Mouse (Mus musculus) retina, embryonic 14.5 days (tissue): ENCODE measurements at regions not wholly inside any gene's neighbourhood (a gene's known extent, or its start where the extent isn't known, plus 50 kb on each side); places are given as distances from the start of the nearest gene placed in this dataset.
A peak's percentile ranks its signal among the peaks of the same experiment; 100 is the strongest.

Experiments used
- DNase-seq: peaks from one replicate; pipeline ENCODE4 v3.0.0-alpha.2; 2015; ENCODE audit warnings: low spot score

DNA sequence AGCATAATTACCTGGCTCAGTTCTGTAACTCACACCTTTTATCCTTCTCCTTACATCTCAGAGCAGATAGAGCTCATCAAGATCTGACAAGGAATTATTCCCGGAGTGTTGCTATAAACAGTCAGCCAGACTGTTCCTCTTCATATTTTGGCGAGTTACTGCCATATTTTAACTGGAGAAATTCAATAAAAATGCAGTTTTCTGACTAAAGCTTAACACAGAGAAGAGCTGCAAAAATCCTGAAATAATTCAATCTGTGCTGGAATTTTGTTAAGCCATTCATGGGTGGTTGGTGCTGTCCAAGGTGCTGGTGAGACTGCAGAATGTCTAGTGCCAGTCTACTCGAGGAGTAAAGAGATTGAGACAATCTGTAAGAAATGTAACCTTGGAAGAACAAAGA, 512.6 kb downstream of the Tm4sf1 start:
- DNase-seq, result peak; percentile 56

DNA sequence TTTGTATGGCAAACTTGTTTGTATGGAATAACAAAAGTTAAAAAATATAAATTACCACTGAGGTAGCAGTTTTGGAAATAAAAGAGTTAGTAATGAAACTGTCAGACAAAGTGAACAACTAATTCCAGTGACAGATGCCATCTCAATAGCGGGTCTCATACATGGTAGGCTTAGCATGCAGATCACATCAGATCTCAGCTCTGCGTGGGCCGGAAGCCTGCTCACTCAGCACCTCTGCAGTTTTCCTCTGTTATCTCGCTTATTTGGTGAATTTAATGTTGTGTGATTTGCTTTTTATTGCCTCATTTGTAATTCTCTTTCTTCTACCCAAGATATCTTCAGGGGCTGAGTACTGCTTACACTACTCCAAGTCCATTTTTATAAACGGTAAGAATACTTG, 527.9 kb downstream of the Tm4sf1 start:
- DNase-seq, result no peak

DNA sequence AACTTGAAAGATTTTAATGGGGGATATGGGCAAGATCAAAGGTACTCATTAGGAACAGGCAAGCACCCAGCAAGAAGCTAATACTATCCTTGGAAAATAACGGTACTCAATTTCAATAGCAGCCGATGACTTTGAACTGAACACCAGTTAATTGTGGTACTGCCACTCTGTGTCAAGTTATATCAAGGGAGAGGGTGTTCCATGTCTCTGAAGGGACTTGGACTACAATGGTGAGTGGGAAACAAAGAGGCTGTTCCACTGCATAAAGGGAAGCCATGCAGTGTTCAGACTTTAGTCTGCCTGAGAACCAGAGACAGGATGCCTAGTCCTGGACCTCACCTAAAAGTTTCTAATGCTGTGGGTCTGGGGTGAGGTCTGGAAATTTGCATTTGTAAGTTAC, 531.6 kb downstream of the Tm4sf1 start:
- DNase-seq, result peak; percentile 12

DNA sequence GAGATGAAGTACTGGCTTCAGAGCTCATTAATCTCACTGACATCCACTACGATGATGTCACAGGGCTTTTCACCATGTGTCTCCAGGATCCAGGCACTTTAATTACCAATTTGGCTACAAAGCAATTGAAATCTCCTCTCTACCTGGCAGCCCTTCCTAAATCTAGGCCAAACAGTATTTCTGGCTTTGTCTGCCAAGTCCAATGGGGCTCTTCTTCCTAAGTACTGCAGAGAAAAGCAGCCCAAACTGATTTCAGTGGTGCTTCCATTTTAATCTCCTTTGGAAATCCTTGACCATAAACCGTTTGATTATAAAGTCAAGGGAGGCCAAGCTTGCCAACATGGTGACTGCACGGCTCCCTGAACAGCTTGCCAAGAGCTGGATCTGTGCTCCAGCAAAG, 534.7 kb downstream of the Tm4sf1 start:
- DNase-seq, result no peak

DNA sequence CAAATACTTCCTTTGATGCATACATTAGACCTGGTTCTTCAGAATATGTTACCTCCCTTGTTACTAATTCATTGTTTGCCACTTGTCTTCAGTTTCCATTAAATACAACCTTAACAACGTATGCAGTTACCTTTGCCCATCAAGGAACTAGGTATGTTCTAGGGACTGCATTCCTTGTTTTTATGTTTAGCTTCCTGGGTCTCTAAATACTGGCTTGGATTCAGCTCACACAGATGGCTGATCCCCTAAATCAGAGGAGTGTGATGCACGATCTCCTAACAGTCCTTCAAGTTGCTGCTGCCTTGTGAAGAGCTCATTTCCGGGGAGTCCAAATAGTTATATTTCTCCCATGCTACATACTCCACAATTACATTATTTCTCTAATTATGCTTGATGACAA, 537.5 kb downstream of the Tm4sf1 start:
- DNase-seq, result no peak

DNA sequence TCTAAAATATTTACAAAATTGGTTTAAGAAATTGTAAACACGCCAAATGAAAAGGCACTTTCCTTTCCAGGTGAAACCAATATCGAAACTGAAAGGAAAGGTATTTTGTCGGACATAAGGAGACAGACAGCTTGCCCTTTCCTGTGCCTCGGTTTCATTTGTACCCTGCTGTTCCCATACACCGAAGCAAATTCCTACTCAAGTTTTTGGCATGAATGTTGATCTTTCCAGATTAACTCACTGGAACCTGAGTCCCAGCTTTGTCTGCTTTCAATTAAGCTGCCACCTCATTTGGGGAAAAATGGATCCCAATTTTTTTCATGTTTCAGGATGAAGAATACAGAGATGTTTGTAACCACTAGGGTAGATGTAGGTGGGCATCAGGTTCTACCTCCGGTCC, 537.9 kb downstream of the Tm4sf1 start:
- DNase-seq, result no peak

DNA sequence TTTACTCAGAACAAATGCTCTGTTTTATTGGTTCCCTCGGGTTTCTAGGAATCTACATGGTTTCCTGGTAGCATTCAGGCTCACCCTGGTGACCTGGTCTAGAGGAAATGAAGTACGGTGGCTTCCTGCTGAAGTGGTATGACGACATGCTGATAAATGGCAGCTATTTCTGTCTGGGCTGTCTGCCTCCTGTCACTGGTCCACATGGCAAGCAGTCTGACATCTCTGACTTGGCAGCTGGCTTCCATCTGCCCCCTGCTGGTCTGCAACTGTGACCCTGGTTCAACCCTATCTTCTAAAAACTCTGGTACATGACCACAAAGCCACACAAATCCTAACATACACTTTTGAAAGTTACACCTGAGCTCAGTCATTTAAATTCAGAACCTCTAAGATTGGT, 548.1 kb downstream of the Tm4sf1 start:
- DNase-seq, result peak; percentile 67

DNA sequence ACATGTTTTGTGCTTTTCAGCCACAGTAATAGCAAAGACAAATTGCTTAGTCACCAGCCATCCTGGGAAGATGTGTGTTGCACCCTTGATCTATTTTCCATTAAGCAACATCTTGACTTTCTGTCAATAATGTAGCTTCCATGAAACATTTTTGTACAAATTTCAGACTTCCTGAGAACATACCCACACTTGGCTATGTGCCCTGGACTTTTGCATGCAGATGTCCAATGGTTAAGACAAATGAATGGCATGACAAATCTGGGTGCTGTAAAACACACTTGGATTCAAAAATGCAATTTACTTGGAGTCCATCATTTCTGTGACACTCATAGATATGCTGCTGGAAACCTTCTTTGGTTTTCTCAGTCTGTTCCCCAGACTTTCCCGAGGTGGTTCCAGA, 549.9 kb downstream of the Tm4sf1 start:
- DNase-seq, result no peak

DNA sequence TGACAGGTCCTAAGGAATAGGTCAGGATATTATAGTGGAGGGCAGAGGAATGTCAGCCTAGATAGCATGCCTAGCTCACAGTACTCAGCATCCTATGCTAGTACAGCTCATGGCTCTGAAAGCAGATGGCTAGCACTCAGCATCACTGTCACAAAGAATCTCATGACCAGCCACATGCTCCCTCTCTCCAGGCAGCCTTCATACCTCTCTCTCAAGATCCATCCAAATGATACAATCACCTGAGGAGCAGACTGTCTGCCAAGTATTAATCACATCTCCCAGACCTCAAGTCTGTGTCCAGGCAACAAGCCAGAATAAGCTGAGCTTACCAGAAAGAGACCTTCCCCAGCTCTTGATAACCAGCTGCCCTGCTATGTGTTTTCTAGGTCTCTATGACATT, 557.4 kb upstream of the Nbea start:
- DNase-seq, result no peak

DNA sequence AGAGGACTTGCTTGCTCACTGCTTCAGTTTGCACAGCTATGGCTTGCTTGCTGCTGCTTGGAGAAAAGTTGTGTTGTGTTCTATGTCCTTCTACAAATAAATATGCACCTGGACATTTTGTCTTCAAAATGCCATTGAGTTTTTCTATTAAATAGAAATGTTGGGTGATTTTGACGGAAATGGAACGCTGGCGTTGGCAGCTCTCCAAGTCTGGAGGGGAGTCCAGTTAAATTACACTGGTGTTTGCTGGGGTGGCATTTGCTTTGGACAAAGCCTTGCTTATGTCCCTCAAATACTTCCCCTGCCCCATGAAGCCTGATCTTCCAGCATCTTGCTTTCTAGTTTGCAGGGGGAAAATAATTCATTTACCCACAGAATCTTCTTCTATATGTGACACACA, 556.0 kb upstream of the Nbea start:
- DNase-seq, result no peak

DNA sequence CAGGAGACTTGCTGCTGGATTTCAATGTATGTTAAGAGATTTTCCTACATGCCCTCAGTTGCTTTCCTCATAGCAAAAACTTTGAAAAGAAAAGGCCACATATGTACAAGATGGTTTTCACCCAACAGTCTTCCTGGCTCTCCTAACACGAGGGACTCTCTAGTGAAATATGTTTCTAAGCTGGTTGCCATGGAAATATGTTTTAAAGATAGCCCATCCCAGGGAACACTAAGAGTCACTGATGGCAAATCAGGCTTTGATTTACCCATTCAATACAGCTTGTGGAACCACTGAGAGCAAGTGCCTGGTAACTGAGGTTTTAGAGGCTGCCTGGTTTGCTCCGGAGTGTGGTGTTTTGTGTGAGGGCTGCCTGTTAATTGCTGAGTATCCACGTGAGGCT, 547.3 kb upstream of the Nbea start:
- DNase-seq, result no peak

DNA sequence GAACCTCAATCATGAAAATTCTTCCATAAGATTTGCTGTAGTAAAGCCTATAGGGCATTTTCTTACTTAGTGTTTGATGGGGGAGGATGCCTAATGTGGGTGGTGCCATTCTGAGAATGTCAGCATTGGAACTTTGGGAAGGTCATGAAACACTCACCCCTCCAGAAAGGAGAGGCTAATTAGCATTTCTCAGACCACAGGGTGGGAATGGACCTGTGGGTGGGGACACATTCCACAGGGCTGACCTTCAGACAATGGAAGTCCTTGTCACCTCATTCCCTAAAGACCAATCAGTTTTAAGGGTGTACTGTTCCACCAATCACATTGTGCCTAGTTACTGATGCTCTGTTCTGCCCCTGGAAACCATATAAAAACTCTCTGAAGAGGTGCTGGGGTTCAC, 541.5 kb upstream of the Nbea start:
- no peak for DNase-seq

DNA sequence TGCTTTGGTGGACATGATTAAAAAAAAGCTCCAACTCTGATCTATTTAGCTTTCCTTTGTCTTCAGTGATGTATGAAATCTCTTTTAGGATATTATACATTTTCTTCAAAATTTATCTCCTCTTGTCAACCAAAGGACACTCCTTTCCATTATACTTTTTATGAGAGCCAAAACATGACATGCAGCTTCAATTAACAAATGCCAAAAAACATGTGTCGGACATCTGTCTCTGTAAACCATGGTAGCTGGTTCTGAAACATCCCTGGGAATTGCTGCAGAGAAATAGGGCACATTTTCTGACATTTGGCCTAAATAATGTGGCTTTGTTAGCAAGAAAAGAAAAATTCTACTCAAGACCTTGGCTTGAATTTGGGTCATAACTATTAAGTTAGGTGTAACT, 524.8 kb upstream of the Nbea start:
- DNase-seq, result no peak

DNA sequence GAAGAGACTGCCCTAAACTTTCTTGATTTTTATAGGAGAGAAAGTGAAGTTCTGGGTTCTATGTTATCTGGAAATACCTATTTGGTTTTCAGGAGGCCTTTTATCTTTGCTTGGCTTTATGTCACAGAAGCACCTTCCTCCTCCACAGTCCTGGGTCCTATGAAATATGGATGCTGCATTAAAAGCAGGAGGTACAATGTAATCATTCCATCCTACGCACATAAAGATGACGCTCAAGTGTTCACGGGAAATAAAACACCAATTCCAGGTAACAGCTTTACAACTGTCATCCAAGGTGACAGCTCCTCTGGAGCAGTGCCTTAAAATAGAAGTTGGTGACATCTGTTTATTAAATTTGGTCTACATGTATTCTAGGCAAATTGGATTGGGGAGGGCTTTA, 523.8 kb upstream of the Nbea start:
- no peak for DNase-seq

DNA sequence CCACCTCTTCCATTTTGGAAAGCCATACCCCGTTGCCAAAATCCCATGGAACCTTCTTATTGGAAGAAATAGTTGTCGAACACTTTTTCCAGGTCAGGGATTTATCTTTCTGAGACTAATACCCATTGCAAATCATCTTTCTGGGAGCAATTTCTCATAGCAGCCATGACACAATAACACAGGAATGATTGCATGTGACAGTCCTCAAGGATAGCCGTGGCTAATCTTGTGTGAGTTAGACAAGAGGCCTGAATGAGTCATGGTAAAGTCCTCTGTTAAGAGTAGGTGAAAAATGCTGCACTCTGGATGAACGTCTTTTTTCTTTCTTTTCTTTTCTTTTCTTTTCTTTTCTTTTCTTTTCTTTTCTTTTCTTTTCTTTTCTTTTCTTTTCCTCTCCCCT, 522.5 kb upstream of the Nbea start:
- no peak for DNase-seq

DNA sequence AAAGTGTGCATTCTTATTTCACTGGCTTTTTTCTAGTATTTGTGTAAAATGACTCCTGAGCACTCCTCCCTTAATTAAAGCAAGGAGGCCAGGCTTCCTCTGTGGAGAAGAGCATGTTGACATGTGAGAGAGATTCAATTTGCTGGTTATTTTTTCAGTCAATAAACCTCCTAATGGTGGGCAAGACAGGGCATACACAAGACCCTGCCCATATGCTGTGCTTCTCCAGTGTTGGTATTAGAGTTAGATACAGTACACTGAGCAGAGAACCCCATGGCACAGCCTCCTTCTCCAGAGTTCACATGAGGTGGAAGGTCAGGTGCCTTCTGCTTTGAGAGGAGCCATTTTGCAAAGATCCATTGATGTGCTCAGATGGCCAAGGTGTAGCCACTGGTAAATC, 515.4 kb upstream of the Nbea start:
- peak; percentile 5 for DNase-seq

DNA sequence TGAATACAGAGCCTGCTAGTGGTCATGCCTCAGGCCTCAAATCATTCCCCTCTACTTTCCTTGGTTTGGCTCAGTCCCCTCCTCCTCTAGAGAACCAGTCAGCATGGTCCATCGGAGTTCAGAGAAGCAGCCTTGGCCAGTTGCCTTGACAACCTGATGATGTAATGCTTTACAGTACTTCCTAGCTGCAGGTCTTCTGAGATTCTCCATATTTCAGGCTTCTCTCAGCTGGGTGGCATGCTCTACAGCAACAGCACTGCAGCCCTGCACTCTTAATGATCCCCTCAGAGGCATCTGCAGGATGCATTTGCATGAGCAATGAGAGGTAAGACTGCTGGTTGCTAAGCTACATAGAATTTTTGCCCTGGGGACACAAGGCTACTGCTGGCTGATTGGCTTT, 514.7 kb upstream of the Nbea start:
- DNase-seq, result peak; percentile 75

DNA sequence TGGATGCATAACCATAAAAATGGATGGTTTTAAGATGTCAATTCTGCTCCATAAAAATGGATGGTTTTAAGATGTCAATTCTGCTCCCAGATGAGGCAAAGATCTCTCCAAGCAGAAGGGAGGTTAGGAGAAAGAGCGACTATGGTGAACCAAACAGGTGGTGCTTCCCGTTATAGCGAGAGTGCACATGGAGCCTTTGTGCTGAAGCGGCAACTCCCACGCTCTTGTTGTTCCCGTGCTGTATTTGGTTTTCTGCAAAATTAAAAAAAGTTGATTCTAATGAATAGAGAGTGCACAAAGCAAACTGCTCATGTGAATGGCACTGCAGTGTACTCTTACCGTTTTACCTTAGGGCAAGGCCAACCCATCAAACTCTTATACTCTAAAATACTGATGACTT, 497.5 kb upstream of the Nbea start:
- no peak for DNase-seq

DNA sequence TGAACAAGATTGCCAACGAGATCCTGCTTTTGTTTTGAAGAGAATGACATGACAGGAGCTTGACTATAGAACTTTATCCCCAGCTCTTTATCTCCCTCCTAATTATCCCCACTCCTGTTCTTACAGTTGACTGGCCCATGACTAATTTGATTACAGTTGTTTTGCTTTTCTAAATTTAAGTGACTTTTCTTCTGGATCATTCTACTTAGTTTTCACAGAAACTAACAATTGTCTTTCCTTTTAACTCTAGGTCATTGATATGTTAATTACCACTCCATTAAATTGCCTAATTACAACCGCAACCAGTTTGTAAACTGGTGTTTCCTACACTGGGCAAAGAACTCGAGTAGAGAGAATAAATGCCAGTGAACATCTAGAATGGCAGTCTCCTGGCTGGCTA, 485.3 kb upstream of the Nbea start:
- peak; percentile 54 for DNase-seq

DNA sequence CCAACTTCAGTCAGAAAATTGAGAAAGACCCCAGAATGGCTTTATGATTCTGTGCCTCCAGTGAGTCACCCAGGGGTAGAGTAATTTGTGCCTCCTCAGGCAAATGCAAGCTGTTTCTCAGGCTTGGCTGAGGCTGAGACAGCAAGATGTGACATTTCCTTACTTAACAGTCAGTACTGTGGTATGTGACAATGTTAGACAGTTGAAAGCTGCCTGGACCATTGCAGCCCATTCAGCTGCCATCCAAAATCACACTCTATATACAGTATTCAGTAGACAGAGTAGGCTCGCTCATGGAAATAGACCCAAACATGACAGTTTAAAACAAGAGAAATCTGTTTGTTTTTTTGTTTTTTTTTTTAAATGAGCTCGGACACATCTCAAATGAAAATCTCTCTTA, 477.1 kb upstream of the Nbea start:
- no peak for DNase-seq

DNA sequence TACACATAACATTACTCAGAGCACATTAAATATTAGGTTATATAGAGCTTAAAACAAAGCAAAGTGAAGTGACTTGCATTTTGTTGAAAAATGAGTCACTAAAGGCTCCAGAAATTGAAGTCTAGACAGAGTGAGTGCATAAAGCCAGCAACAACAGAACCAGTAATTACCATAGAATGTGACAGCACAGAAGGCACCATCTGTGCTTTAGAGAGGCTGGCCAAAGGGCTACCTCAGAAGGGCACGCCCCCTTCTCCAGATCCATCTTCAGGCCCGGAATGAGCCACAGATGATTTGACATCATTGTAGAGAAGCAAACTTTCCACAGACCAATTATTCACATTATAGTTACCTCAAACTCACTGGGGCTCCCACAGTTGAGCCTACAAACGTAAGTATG, 463.8 kb upstream of the Nbea start:
- DNase-seq, result peak; percentile 10
